ENCODE assay signal across 27 mouse cellular contexts in the genomic region with DNA sequence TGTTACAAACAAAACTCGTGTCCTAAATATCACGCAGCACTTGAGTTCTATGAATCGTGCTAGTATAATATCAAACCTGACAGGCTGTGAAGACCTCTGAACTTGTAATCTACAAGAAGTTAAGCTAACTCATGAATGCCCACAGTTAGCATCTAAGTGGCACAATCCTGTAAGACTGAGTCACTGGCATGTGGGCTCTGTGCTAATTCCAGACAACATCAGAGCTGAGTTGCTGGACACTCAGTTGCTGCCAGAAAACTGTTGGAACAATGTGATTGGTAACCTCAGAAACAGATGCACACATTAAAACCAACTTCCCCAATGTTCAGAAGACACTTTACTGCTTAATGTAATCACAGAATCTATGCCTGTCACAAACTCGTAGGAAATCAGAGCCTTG. TPM values are rescaled to one million over a fixed set of nuclear protein-coding genes. Genes with fewer than 3 reads are reported as not detected.
DNase-seq lines count a peak whose midpoint lies in the region; ATAC-seq and TF ChIP-seq lines count a peak whose summit lies in the region.
"Had no signal": no experiment of that assay in that cellular context is flagged by ENCODE, and none has a peak within 500 bp of the region (broad histone marks: within the 10 kb centered on the region; RNA-seq: fewer than 3 reads in every experiment).

No protein-coding gene starts in this region.

- no peaks in the 10 kb centered on the region for H3K4me1 ChIP-seq in midbrain, postnatal 0 days (ENCODE audit: insufficient read depth, low read length)
- peaks cover 8% of the 10 kb centered on the region; the same call in 1 of the 2 replicates for H3K4me1 ChIP-seq in liver, postnatal 0 days (ENCODE audit: insufficient read depth)
- H3K4me1 ChIP-seq: forebrain, embryonic 13.5 days; limb, embryonic 12.5 days had no signal

- H3K9ac ChIP-seq in midbrain, postnatal 0 days (replicated peaks; ENCODE audit: low read length, poor library complexity, severe bottlenecking): no peak overlapping the region
- H3K9ac ChIP-seq in liver, postnatal 0 days (replicated peaks): no peak overlapping the region
- H3K9ac ChIP-seq: forebrain, embryonic 13.5 days; hindbrain, embryonic 14.5 days; limb, embryonic 12.5 days; liver, embryonic 15.5 days had no signal

- no peaks in the 10 kb centered on the region for H3K36me3 ChIP-seq in midbrain, postnatal 0 days (ENCODE audit: insufficient read depth, low read length)
- no peaks in the 10 kb centered on the region for H3K36me3 ChIP-seq in liver, postnatal 0 days (replicated peaks; ENCODE audit: insufficient read depth, low read length)
- H3K36me3 ChIP-seq: limb, embryonic 12.5 days; liver, embryonic 15.5 days had no signal

- peak; percentile 45 for DNase-seq in 3134 (ENCODE audit: extremely low read depth, insufficient read length, low spot score)
- DNase-seq in Muller cell, postnatal 12 days (ENCODE audit: inconsistent ontology term): peak; percentile 86
- peak; percentile 11 for DNase-seq in brain, adult 2 months (ENCODE audit: low read depth, low spot score)
- DNase-seq in midbrain, postnatal 0 days (ENCODE audit: low spot score): no peak
- no peak for DNase-seq in liver, postnatal 0 days
- no peak for DNase-seq in embryo, embryonic 10 days (ENCODE audit: low spot score)
- DNase-seq: adrenal gland, adult 2 months; adrenal gland, postnatal 36 days; B cell, adult 2 months; cerebellum, adult 11 months; cerebellum, adult 9-11 months; gastrocnemius, postnatal 25 days; heart, adult 18-20 months; kidney, adult 9 months; kidney, postnatal 10 days; layer of hippocampus, postnatal 36 days; lung, postnatal 36 days; midbrain, embryonic 14.5 days; right cerebral cortex, postnatal 25 days; thymus, postnatal 25 days had no signal

- TF ChIP-seq CTCF in midbrain, postnatal 0 days (IDR thresholded peaks at IDR 0.05): no peak
- no peak for TF ChIP-seq CTCF in liver, postnatal 0 days (IDR thresholded peaks at IDR 0.05; ENCODE audit: low read depth)

- 82% methylated on average over 4 of the region's 4 CpGs for WGBS in midbrain, postnatal 0 days
- 76% methylated on average over 4 of the region's 4 CpGs for WGBS in liver, postnatal 0 days (ENCODE audit: insufficient replicate concordance)

- ATAC-seq in megakaryocyte progenitor cell, adult 5-6 weeks (replicated peaks; ENCODE audit: poor library complexity): 0 out of 2 replicates have a peak, but pooled peaks have one; percentile 10
- no peak for ATAC-seq in midbrain, postnatal 0 days (ENCODE audit: low FRiP score)
- ATAC-seq in liver, postnatal 0 days: no peak
- ATAC-seq: forebrain, embryonic 13.5 days; intestine, postnatal 0 days had no signal

- no peak overlapping the region for H3K27ac ChIP-seq in midbrain, postnatal 0 days (ENCODE audit: low read depth, low read length)
- no peak overlapping the region for H3K27ac ChIP-seq in liver, postnatal 0 days (ENCODE audit: low read depth)
- H3K27ac ChIP-seq: forebrain, embryonic 13.5 days; hindbrain, embryonic 14.5 days; limb, embryonic 12.5 days; liver, embryonic 15.5 days had no signal

- H3K27me3 ChIP-seq in midbrain, postnatal 0 days (ENCODE audit: insufficient read depth, low read length): no peaks in the 10 kb centered on the region
- H3K27me3 ChIP-seq in liver, postnatal 0 days (ENCODE audit: insufficient read depth, low read length): no peaks in the 10 kb centered on the region
- H3K27me3 ChIP-seq: forebrain, embryonic 13.5 days; limb, embryonic 12.5 days; liver, embryonic 15.5 days had no signal

- no peak overlapping the region for H3K4me2 ChIP-seq in midbrain, postnatal 0 days (ENCODE audit: low read depth, low read length, poor library complexity, severe bottlenecking)
- H3K4me2 ChIP-seq in liver, postnatal 0 days (ENCODE audit: low read depth, low read length): no peak overlapping the region
- H3K4me2 ChIP-seq: forebrain, embryonic 13.5 days; heart, embryonic 11.5 days; hindbrain, embryonic 14.5 days; limb, embryonic 12.5 days; liver, embryonic 15.5 days had no signal

- TF ChIP-seq EP300 in liver, postnatal 0 days (IDR thresholded peaks at IDR 0.05; ENCODE audit: low read depth): no peak

- H3K9me3 ChIP-seq in midbrain, postnatal 0 days (ENCODE audit: low read length): no peaks in the 10 kb centered on the region
- H3K9me3 ChIP-seq in liver, postnatal 0 days (ENCODE audit: low read length): no peaks in the 10 kb centered on the region
- H3K9me3 ChIP-seq: forebrain, embryonic 13.5 days; limb, embryonic 12.5 days; liver, embryonic 15.5 days had no signal

- no peak overlapping the region for H3K4me3 ChIP-seq in midbrain, postnatal 0 days (ENCODE audit: low read depth, low read length)
- H3K4me3 ChIP-seq in liver, postnatal 0 days (ENCODE audit: low read depth, low read length): no peak overlapping the region
- H3K4me3 ChIP-seq: forebrain, embryonic 13.5 days; limb, embryonic 12.5 days; liver, embryonic 15.5 days had no signal

RNA-seq across cellular contexts. Expression of a gene that starts 7.8 kb away (rescaled TPM):
- 1.7 and 5.9 TPM in 2 replicates for total RNA-seq in megakaryocyte progenitor cell, adult 5-6 weeks (2015)
- total RNA-seq in megakaryocyte progenitor cell, adult 5-6 weeks (2017): 3.1 and 3.9 TPM in 2 replicates
- 5.9 and 12.1 TPM in 2 replicates for total RNA-seq in midbrain, postnatal 0 days (2014; rRNA removed)
- 25.5 and 27.4 TPM in 2 replicates for polyA plus RNA-seq in midbrain, postnatal 0 days (2015; fragmentation: Nextera tagmentation; extraction: Ambion mirVana)
- polyA plus RNA-seq in liver, postnatal 0 days (2015; fragmentation: Nextera tagmentation; extraction: Ambion mirVana): 4.5 TPM in 2 replicates

RNA-seq across cellular contexts. Expression of a gene that starts 8.2 kb away (rescaled TPM):
- 2.2 and 3.0 TPM in 2 replicates for total RNA-seq in megakaryocyte progenitor cell, adult 5-6 weeks (2015)
- 2.3 and 5.4 TPM in 2 replicates for total RNA-seq in megakaryocyte progenitor cell, adult 5-6 weeks (2017)
- 14.5 and 14.6 TPM in 2 replicates for total RNA-seq in midbrain, postnatal 0 days (2014; rRNA removed)
- polyA plus RNA-seq in midbrain, postnatal 0 days (2015; fragmentation: Nextera tagmentation; extraction: Ambion mirVana): 9.6 and 10.0 TPM in 2 replicates
- 3.4 and 3.8 TPM in 2 replicates for polyA plus RNA-seq in liver, postnatal 0 days (2015; fragmentation: Nextera tagmentation; extraction: Ambion mirVana)

Comparison
In these comparisons a context has a peak if more than half of its experiments do, and no peak if none do; other contexts are left out.
1. DNase-seq: peak in 3134 (single experiment), Muller cell, postnatal 12 days (single experiment) and brain, adult 2 months (single experiment); none in midbrain, postnatal 0 days (single experiment), liver, postnatal 0 days (single experiment) and embryo, embryonic 10 days (single experiment).